In genomic region chr8:105565952-105566702, GRCm38 (mm10) we compare ENCODE assay signal across 8 mouse cellular contexts. TPM values are rescaled to one million over a fixed set of nuclear protein-coding genes. Genes with fewer than 3 reads are reported as not detected.
DNase-seq lines count a peak whose midpoint lies in the region; ATAC-seq and TF ChIP-seq lines count a peak whose summit lies in the region.

Atp6v0d1 (minus strand) TSS chr8:105566047.

- ATAC-seq in heart, embryonic 11.5 days (replicated peaks; ENCODE audit: insufficient number of reproducible peaks, low FRiP score, low TSS enrichment) = peak; percentile 97
- peak; percentile 99 for ATAC-seq in kidney, embryonic 16.5 days (ENCODE audit: low FRiP score, low TSS enrichment)

- H3K4me2 ChIP-seq in heart, embryonic 11.5 days = peak within 1 kb of the TSS; percentile 95
- peak within 1 kb of the TSS; percentile 73 for H3K4me2 ChIP-seq in kidney, embryonic 16.5 days (replicated peaks; ENCODE audit: low read depth, low read length)
- H3K4me2 ChIP-seq in myocyte (ENCODE audit: low read depth) = peak within 1 kb of the TSS; percentile 85

- H3K9me3 ChIP-seq in erythroblast, embryonic 14.5 days (ENCODE audit: control insufficient read depth, low read length) = no peaks in the 10 kb centered on the region
- no peaks in the 10 kb centered on the region for H3K9me3 ChIP-seq in heart, embryonic 11.5 days (replicated peaks; ENCODE audit: control insufficient read depth, low read length)
- H3K9me3 ChIP-seq in kidney, embryonic 16.5 days (ENCODE audit: low read length) = no peaks in the 10 kb centered on the region

- H3K4me1 ChIP-seq in erythroblast, embryonic 14.5 days (ENCODE audit: control insufficient read depth) = peaks cover 54% of the 10 kb centered on the region
- H3K4me1 ChIP-seq in heart, embryonic 11.5 days (ENCODE audit: control insufficient read depth, insufficient read depth, low read length) = peaks cover 6% of the 10 kb centered on the region
- H3K4me1 ChIP-seq in kidney, embryonic 16.5 days (ENCODE audit: insufficient read depth, low read length) = peaks cover 18% of the 10 kb centered on the region
- peaks cover 5% of the 10 kb centered on the region for H3K4me1 ChIP-seq in liver, adult 2 months (ENCODE audit: control insufficient read depth, insufficient read depth, low read length)

- peak; percentile 47; the same call in 1 of the 2 replicates for TF ChIP-seq POLR2A in brain, embryonic 14.5 days (IDR thresholded peaks at IDR 0.05; ENCODE audit: borderline replicate concordance, extremely low read depth, insufficient read depth, insufficient read length, poor library complexity, severe bottlenecking)
- peak; percentile 61 for TF ChIP-seq POLR2A in liver, adult 2 months (IDR thresholded peaks at IDR 0.05; ENCODE audit: extremely low read depth, insufficient read depth, low read length)
- peak; percentile 79 for TF ChIP-seq POLR2A in myocyte (IDR thresholded peaks at IDR 0.05; ENCODE audit: insufficient read length, low read depth)

- peak; percentile 87 for TF ChIP-seq CTCF in C2C12 (IDR thresholded peaks at IDR 0.05; ENCODE audit: control insufficient read depth, insufficient read depth, insufficient read length)
- peak; percentile 82 for TF ChIP-seq CTCF in brain, embryonic 14.5 days (IDR thresholded peaks at IDR 0.05; ENCODE audit: borderline replicate concordance, extremely low read depth, insufficient read depth, insufficient read length)
- TF ChIP-seq CTCF in liver, adult 2 months (IDR thresholded peaks at IDR 0.05; ENCODE audit: low read depth, low read length) = peak; percentile 82

- H3K79me3 ChIP-seq in C2C12 (ENCODE audit: low read depth) = peaks cover 4% of the 10 kb centered on the region

- WGBS in heart, embryonic 11.5 days (ENCODE audit: insufficient replicate concordance) = 4% methylated on average over 53 of the region's 53 CpGs
- 2% methylated on average over 53 of the region's 53 CpGs for WGBS in kidney, embryonic 16.5 days
- 2% methylated on average over 53 of the region's 53 CpGs for WGBS in liver, adult 2 months

- peak within 1 kb of the TSS; percentile 88 for H3K9ac ChIP-seq in heart, embryonic 11.5 days (ENCODE audit: low read depth, low read length)
- peak within 1 kb of the TSS; percentile 76 for H3K9ac ChIP-seq in kidney, embryonic 16.5 days (replicated peaks; ENCODE audit: low read length)
- peak within 1 kb of the TSS; percentile 89 for H3K9ac ChIP-seq in liver, adult 2 months (ENCODE audit: low read depth, low read length)

- H3K79me2 ChIP-seq in C2C12 (ENCODE audit: control insufficient read depth, insufficient read depth) = peaks cover 15% of the 10 kb centered on the region
- peaks cover 23% of the 10 kb centered on the region; the same call in 1 of the 2 replicates for H3K79me2 ChIP-seq in liver, adult 2 months (ENCODE audit: control insufficient read depth, insufficient read depth, low read length)
- H3K79me2 ChIP-seq in myocyte (ENCODE audit: control insufficient read depth, insufficient read depth) = peaks cover 38% of the 10 kb centered on the region

- H3K4me3 ChIP-seq in C2C12 (ENCODE audit: insufficient read depth, poor library complexity, severe bottlenecking) = peak within 1 kb of the TSS; percentile 84
- H3K4me3 ChIP-seq in erythroblast, embryonic 14.5 days (replicated peaks) = peak within 1 kb of the TSS; percentile 92
- peak within 1 kb of the TSS; percentile 93 for H3K4me3 ChIP-seq in heart, embryonic 11.5 days (ENCODE audit: low read depth, low read length)
- H3K4me3 ChIP-seq in kidney, embryonic 16.5 days (ENCODE audit: low read length) = peak within 1 kb of the TSS; percentile 81
- H3K4me3 ChIP-seq in liver, adult 2 months (ENCODE audit: insufficient read depth, low read depth, low read length) = peak within 1 kb of the TSS; percentile 85
- H3K4me3 ChIP-seq in myocyte = peak within 1 kb of the TSS; percentile 68

- H3ac ChIP-seq in C2C12 (ENCODE audit: control insufficient read depth, insufficient read length, low read depth) = peak within 1 kb of the TSS; percentile 81
- H3ac ChIP-seq in myocyte (ENCODE audit: control insufficient read depth, insufficient read length) = peak within 1 kb of the TSS; percentile 31

- DNase-seq in brain, embryonic 14.5 days (ENCODE audit: low read depth) = peak; percentile 100
- DNase-seq in liver, adult 2 months (ENCODE audit: extremely low read depth, low read depth, low spot score) = peak; percentile 94
- peak; percentile 100 for DNase-seq in splenic B cell, adult 2 months (ENCODE audit: low read depth, low spot score)

- H3K27me3 ChIP-seq in C2C12 (ENCODE audit: control insufficient read depth, insufficient read depth, insufficient read length) (no peaks in the 10 kb centered on the region), myocyte (ENCODE audit: control insufficient read depth, insufficient read depth, insufficient read length) (no peaks in the 10 kb centered on the region)
- H3K27me3 ChIP-seq in erythroblast, embryonic 14.5 days (ENCODE audit: control insufficient read depth) = no peaks in the 10 kb centered on the region
- H3K27me3 ChIP-seq in heart, embryonic 11.5 days (ENCODE audit: control insufficient read depth, insufficient read depth, low read length) = no peaks in the 10 kb centered on the region
- no peaks in the 10 kb centered on the region for H3K27me3 ChIP-seq in kidney, embryonic 16.5 days (ENCODE audit: insufficient read depth, low read length)
- H3K27me3 ChIP-seq in liver, adult 2 months (ENCODE audit: control insufficient read depth, insufficient read depth, low read length) = no peaks in the 10 kb centered on the region
- H3K27me3 ChIP-seq in splenic B cell, adult 2 months (ENCODE audit: control insufficient read depth, insufficient read depth, low read length, poor library complexity, severe bottlenecking) = no peaks in the 10 kb centered on the region

- peak within 1 kb of the TSS; percentile 46 for H3K27ac ChIP-seq in heart, embryonic 11.5 days (ENCODE audit: low read depth, low read length)
- peak within 1 kb of the TSS; percentile 80 for H3K27ac ChIP-seq in kidney, embryonic 16.5 days (ENCODE audit: low read length)
- H3K27ac ChIP-seq in liver, adult 2 months (replicated peaks; ENCODE audit: insufficient read depth, low read depth, low read length) = peak within 1 kb of the TSS; percentile 63

- H3K36me3 ChIP-seq in C2C12 (ENCODE audit: control insufficient read depth, insufficient read depth) (no peaks in the 10 kb centered on the region), myocyte (ENCODE audit: control insufficient read depth, insufficient read depth) (no peaks in the 10 kb centered on the region)
- peaks cover 21% of the 10 kb centered on the region for H3K36me3 ChIP-seq in erythroblast, embryonic 14.5 days (ENCODE audit: control insufficient read depth)
- no peaks in the 10 kb centered on the region for H3K36me3 ChIP-seq in heart, embryonic 11.5 days (ENCODE audit: control insufficient read depth, insufficient read depth, low read length)
- no peaks in the 10 kb centered on the region for H3K36me3 ChIP-seq in kidney, embryonic 16.5 days (ENCODE audit: insufficient read depth, low read length)
- no peaks in the 10 kb centered on the region for H3K36me3 ChIP-seq in liver, adult 2 months (ENCODE audit: control insufficient read depth, insufficient read depth, low read length)
- H3K36me3 ChIP-seq in splenic B cell, adult 2 months (ENCODE audit: control insufficient read depth, insufficient read depth, low read length, poor library complexity, severe bottlenecking) = no peaks in the 10 kb centered on the region

TF ChIP-seq in C2C12, 6 proteins besides CTCF, POLR2A, EP300 and RAD21:
- no peak for TF ChIP-seq CEBPB (IDR thresholded peaks at IDR 0.05; ENCODE audit: low read depth)
- no peak for TF ChIP-seq MYOD1 (IDR thresholded peaks at IDR 0.05; ENCODE audit: control insufficient read depth, insufficient read length, low read depth)
- TF ChIP-seq USF1 (IDR thresholded peaks at IDR 0.05; ENCODE audit: low read depth) = peak; percentile 95
- TF ChIP-seq MYOG (IDR thresholded peaks at IDR 0.05; ENCODE audit: control insufficient read depth, extremely low read depth, insufficient read length) = no peak
- peak; percentile 71 for TF ChIP-seq MAX (IDR thresholded peaks at IDR 0.05)
- no peak for TF ChIP-seq FOSL1 (IDR thresholded peaks at IDR 0.05; ENCODE audit: insufficient read depth, low read length, poor library complexity, severe bottlenecking)

TF ChIP-seq in myocyte, 11 proteins besides CTCF, POLR2A, EP300 and RAD21:
- peak in 2 of 3 experiments; percentile 58 to 68 for TF ChIP-seq MYOG (IDR thresholded peaks at IDR 0.05; ENCODE audit: control insufficient read depth in 1 of 3, insufficient read depth in 1 of 3, insufficient read length in 2 of 3, low read depth in 2 of 3)
- TF ChIP-seq MAX (IDR thresholded peaks at IDR 0.05; ENCODE audit: low read depth) = no peak
- peak; percentile 100 for TF ChIP-seq SRF (IDR thresholded peaks at IDR 0.05; ENCODE audit: control insufficient read depth, insufficient read length, low read depth)
- TF ChIP-seq USF1 (IDR thresholded peaks at IDR 0.05; ENCODE audit: low read depth) = peak; percentile 94
- TF ChIP-seq TCF12 (IDR thresholded peaks at IDR 0.05; ENCODE audit: insufficient read depth, poor library complexity, severe bottlenecking) = no peak
- no peak for TF ChIP-seq TCF3 (IDR thresholded peaks at IDR 0.05; ENCODE audit: insufficient read length, low read depth)
- no peak for TF ChIP-seq CEBPB (IDR thresholded peaks at IDR 0.05; ENCODE audit: insufficient read depth, poor library complexity, severe bottlenecking)
- TF ChIP-seq E2F4 (IDR thresholded peaks at IDR 0.05; ENCODE audit: insufficient read depth) = no peak
- peak; percentile 77 for TF ChIP-seq POLR2AphosphoS2 (IDR thresholded peaks at IDR 0.05; ENCODE audit: insufficient read length, low read depth)
- TF ChIP-seq MYOD1 (IDR thresholded peaks at IDR 0.05; ENCODE audit: control insufficient read depth in 1 of 3, insufficient read length in 2 of 3, low read depth in 2 of 3) = peak in 2 of 3 experiments; percentile 46 to 74
- TF ChIP-seq REST (IDR thresholded peaks at IDR 0.05; ENCODE audit: insufficient read depth, insufficient read length) = no peak

RNA-seq across cellular contexts. Expression of gene Atp6v0d1, which starts in this region (rescaled TPM):
- polyA plus RNA-seq in C2C12 (2012; fragmentation: generic; extraction: Trizol) (95.1 TPM), myocyte (2012; fragmentation: generic; extraction: Trizol) (126 TPM)
- polyA plus RNA-seq in brain, embryonic 14.5 days (2012; rRNA removed) = 210 and 236 TPM in 2 replicates
- polyA plus RNA-seq in erythroblast, embryonic 14.5 days (2012) = 7.7 and 7.8 TPM in 2 replicates
- polyA plus RNA-seq in heart, embryonic 11.5 days (2014; fragmentation: Nextera tagmentation; extraction: Ambion mirVana) = 80.7 and 86.3 TPM in 2 replicates
- polyA plus RNA-seq in kidney, embryonic 16.5 days (2015; fragmentation: Nextera tagmentation; extraction: Ambion mirVana) = 106 and 111 TPM in 2 replicates
- 63.5 and 85.9 TPM in 2 replicates for total RNA-seq in liver, adult 2 months (2014; rRNA removed)
- polyA plus RNA-seq in liver, adult 2 months (2012; rRNA removed) = 77.2 and 82.0 TPM in 2 replicates

Comparison
In these comparisons a context has a peak if more than half of its experiments do, and no peak if none do; other contexts are left out.
1. Peak in every context shown above with its lines: DNase-seq, ATAC-seq, H3K4me3 ChIP-seq and H3K27ac ChIP-seq.